Mouse (Mus musculus): Measurements from ENCODE around the gene Slc34a1. TPM values are rescaled to one million over a fixed set of nuclear protein-coding genes. Genes with fewer than 3 reads are reported as not detected.
A peak's percentile ranks its signal among the peaks of the same experiment; 100 is the strongest.

Gene Slc34a1
- polyA plus RNA-seq, 1 experiment from 2014 or later = not detected

- DNase-seq (ENCODE audit: low spot score) = no peak
Observed at GRCm38 (mm10) chr13:55450511-55450980, 52.6 kb downstream of the Slc34a1 start.

GRCm38 (mm10) chr13:55451296-55451695 lies 53.3 kb downstream of the Slc34a1 start:
- no peak for DNase-seq (ENCODE audit: low spot score)

More at GRCm38 (mm10) chr13:55450511-55450980, 52.6 kb downstream of the Slc34a1 start:
- no peak overlapping the region for H3K4me3 ChIP-seq
- H3K36me3 ChIP-seq = peaks cover 76% of the 10 kb centered on the region
- 95% methylated on average over 11 of the region's 11 CpGs for WGBS
- peaks cover 24% of the 10 kb centered on the region for H3K4me1 ChIP-seq
- H3K9me3 ChIP-seq (replicated peaks) = no peaks in the 10 kb centered on the region
- H3K27ac ChIP-seq (replicated peaks) = no peak overlapping the region
- H3K27me3 ChIP-seq (ENCODE audit: low read depth, poor library complexity, severe bottlenecking) = no peaks in the 10 kb centered on the region

GRCm38 (mm10) chr13:55451785-55452549 lies 54.0 kb downstream of the Slc34a1 start:
- peaks cover 12% of the 10 kb centered on the region for H3K4me1 ChIP-seq
- H3K36me3 ChIP-seq = peaks cover 90% of the 10 kb centered on the region
- no peaks in the 10 kb centered on the region for H3K9me3 ChIP-seq (replicated peaks)
- WGBS = 97% methylated on average over 16 of the region's 16 CpGs
- H3K27me3 ChIP-seq (ENCODE audit: low read depth, poor library complexity, severe bottlenecking) = no peaks in the 10 kb centered on the region
- H3K4me3 ChIP-seq = no peak overlapping the region
- H3K27ac ChIP-seq (replicated peaks) = no peak overlapping the region
- DNase-seq (ENCODE audit: low spot score) = no peak

More at GRCm38 (mm10) chr13:55451296-55451695, 53.3 kb downstream of the Slc34a1 start:
- Histone ChIP-seq H3K36me3 (peaks cover 83% of the 10 kb centered on the region), H3K27ac (replicated peaks) (no peak overlapping the region), H3K27me3 (ENCODE audit: low read depth, poor library complexity, severe bottlenecking) (no peaks in the 10 kb centered on the region), H3K9me3 (replicated peaks) (no peaks in the 10 kb centered on the region), H3K4me3 (no peak overlapping the region), H3K4me1 (peaks cover 18% of the 10 kb centered on the region)
- WGBS = 91% methylated on average over 10 of the region's 10 CpGs

GRCm38 (mm10) chr13:55462965-55463364 lies 65.0 kb downstream of the Slc34a1 start:
- peaks cover 47% of the 10 kb centered on the region for H3K36me3 ChIP-seq
- 62% methylated on average over 2 of the region's 2 CpGs for WGBS
- H3K4me3 ChIP-seq = no peak overlapping the region
- no peak overlapping the region for H3K27ac ChIP-seq (replicated peaks)
- no peaks in the 10 kb centered on the region for H3K9me3 ChIP-seq (replicated peaks)
- no peak for DNase-seq (ENCODE audit: low spot score)
- peaks cover 7% of the 10 kb centered on the region; the same call in 1 of the 2 replicates for H3K27me3 ChIP-seq (ENCODE audit: low read depth, poor library complexity, severe bottlenecking)
- H3K4me1 ChIP-seq = peaks cover 58% of the 10 kb centered on the region

GRCm38 (mm10) chr13:55463399-55464026 lies 65.5 kb downstream of the Slc34a1 start:
- Histone ChIP-seq H3K4me1 (peaks cover 63% of the 10 kb centered on the region), H3K9me3 (replicated peaks) (no peaks in the 10 kb centered on the region), H3K27ac (replicated peaks) (peak overlapping the region; percentile 98), H3K36me3 (peaks cover 41% of the 10 kb centered on the region), H3K4me3 (peak overlapping the region; percentile 77), H3K27me3 (ENCODE audit: low read depth, poor library complexity, severe bottlenecking) (peaks cover 7% of the 10 kb centered on the region; the same call in 1 of the 2 replicates)
- DNase-seq (ENCODE audit: low spot score) = no peak
- 12% methylated on average over 14 of the region's 14 CpGs for WGBS

GRCm38 (mm10) chr13:55464027-55464884 lies 66.3 kb downstream of the Slc34a1 start, which contains the start of gene Prr7:
Gene Prr7 (plus strand): TSS chr13:55464267.
- peak within 1 kb of the TSS; percentile 98 for H3K27ac ChIP-seq (replicated peaks)
- peak within 1 kb of the TSS; percentile 77 for H3K4me3 ChIP-seq
- no peaks in the 10 kb centered on the region for H3K9me3 ChIP-seq (replicated peaks)
- H3K4me1 ChIP-seq = peaks cover 71% of the 10 kb centered on the region
- DNase-seq (ENCODE audit: low spot score) = peak; percentile 91
- 0% methylated on average over 81 of the region's 84 CpGs for WGBS
- H3K36me3 ChIP-seq = peaks cover 34% of the 10 kb centered on the region
- peaks cover 7% of the 10 kb centered on the region; the same call in 1 of the 2 replicates for H3K27me3 ChIP-seq (ENCODE audit: low read depth, poor library complexity, severe bottlenecking)

GRCm38 (mm10) chr13:55465184-55465583 lies 67.2 kb downstream of the Slc34a1 start:
- peaks cover 25% of the 10 kb centered on the region for H3K36me3 ChIP-seq
- peaks cover 14% of the 10 kb centered on the region; the same call in 1 of the 2 replicates for H3K27me3 ChIP-seq (ENCODE audit: low read depth, poor library complexity, severe bottlenecking)
- WGBS = 5% methylated on average over 3 of the region's 3 CpGs
- H3K4me1 ChIP-seq = peaks cover 80% of the 10 kb centered on the region
- peak; percentile 63 for DNase-seq (ENCODE audit: low spot score)
- no peaks in the 10 kb centered on the region for H3K9me3 ChIP-seq (replicated peaks)
- peak overlapping the region; percentile 77 for H3K4me3 ChIP-seq
- peak overlapping the region; percentile 98 for H3K27ac ChIP-seq (replicated peaks)

Small RNA genes lying within 50 kb of the gene (microRNA-seq; reads per million reads assigned to microRNA genes)
- not detected for gene Mir6943

Other genes with a start within 250 kb of the Slc34a1 start
- 0.25 and 0.35 TPM in 2 replicates for gene Fgfr4, start 245.5 kb upstream of the Slc34a1 start, polyA plus RNA-seq (2016; fragmentation: Nextera tagmentation; extraction: Ambion mirVana)
- gene Nsd1, start 188.4 kb upstream of the Slc34a1 start, polyA plus RNA-seq (2016; fragmentation: Nextera tagmentation; extraction: Ambion mirVana) = 70.7 and 72.9 TPM in 2 replicates
- gene Prelid1, start 77.7 kb upstream of the Slc34a1 start, polyA plus RNA-seq (2016; fragmentation: Nextera tagmentation; extraction: Ambion mirVana) = 494 and 539 TPM in 2 replicates
- gene Rab24, start 76.2 kb upstream of the Slc34a1 start, polyA plus RNA-seq (2016; fragmentation: Nextera tagmentation; extraction: Ambion mirVana) = 72.7 and 82.3 TPM in 2 replicates
- gene Mxd3, start 68.4 kb upstream of the Slc34a1 start, polyA plus RNA-seq (2016; fragmentation: Nextera tagmentation; extraction: Ambion mirVana) = 24.2 and 28.1 TPM in 2 replicates
- 105 and 107 TPM in 2 replicates for gene Lman2, start 35.4 kb upstream of the Slc34a1 start, polyA plus RNA-seq (2016; fragmentation: Nextera tagmentation; extraction: Ambion mirVana)
- 0.41 and 0.52 TPM in 2 replicates for gene Rgs14, start 28.5 kb upstream of the Slc34a1 start, polyA plus RNA-seq (2016; fragmentation: Nextera tagmentation; extraction: Ambion mirVana)
- gene Pfn3, start 17.0 kb downstream of the Slc34a1 start, polyA plus RNA-seq (2016; fragmentation: Nextera tagmentation; extraction: Ambion mirVana) = not detected in 2 replicates
- 0.14 TPM in 1 of 2 replicates, not detected in the other for gene F12, start 28.6 kb downstream of the Slc34a1 start, polyA plus RNA-seq (2016; fragmentation: Nextera tagmentation; extraction: Ambion mirVana)
- gene Grk6, start 46.9 kb downstream of the Slc34a1 start, polyA plus RNA-seq (2016; fragmentation: Nextera tagmentation; extraction: Ambion mirVana) = 41.8 and 51.4 TPM in 2 replicates
- 0.69 and 0.87 TPM in 2 replicates for gene Prr7, start 66.1 kb downstream of the Slc34a1 start, polyA plus RNA-seq (2016; fragmentation: Nextera tagmentation; extraction: Ambion mirVana)
- 381 and 466 TPM in 2 replicates for gene Dbn1, start 89.9 kb downstream of the Slc34a1 start, polyA plus RNA-seq (2016; fragmentation: Nextera tagmentation; extraction: Ambion mirVana)
- 191 and 195 TPM in 2 replicates for gene Pdlim7, start 115.5 kb downstream of the Slc34a1 start, polyA plus RNA-seq (2016; fragmentation: Nextera tagmentation; extraction: Ambion mirVana)
- gene Dok3, start 131.1 kb downstream of the Slc34a1 start, polyA plus RNA-seq (2016; fragmentation: Nextera tagmentation; extraction: Ambion mirVana) = 3.1 and 3.6 TPM in 2 replicates
- 86.3 and 92.0 TPM in 2 replicates for gene Ddx41, start 138.5 kb downstream of the Slc34a1 start, polyA plus RNA-seq (2016; fragmentation: Nextera tagmentation; extraction: Ambion mirVana)
- 56.7 and 63.1 TPM in 2 replicates for gene Fam193b, start 172.9 kb downstream of the Slc34a1 start, polyA plus RNA-seq (2016; fragmentation: Nextera tagmentation; extraction: Ambion mirVana)
- 114 and 126 TPM in 2 replicates for gene Tmed9, start 175.5 kb downstream of the Slc34a1 start, polyA plus RNA-seq (2016; fragmentation: Nextera tagmentation; extraction: Ambion mirVana)
- gene B4galt7, start 201.7 kb downstream of the Slc34a1 start, polyA plus RNA-seq (2016; fragmentation: Nextera tagmentation; extraction: Ambion mirVana) = 30.5 and 37.6 TPM in 2 replicates
- gene Caml, start 224.8 kb downstream of the Slc34a1 start, polyA plus RNA-seq (2016; fragmentation: Nextera tagmentation; extraction: Ambion mirVana) = 59.1 and 60.8 TPM in 2 replicates
- gene Ddx46, start 236.8 kb downstream of the Slc34a1 start, polyA plus RNA-seq (2016; fragmentation: Nextera tagmentation; extraction: Ambion mirVana) = 37.3 and 41.4 TPM in 2 replicates